21 mouse cellular contexts compared by ENCODE assay signal in genomic region chr9:61416571-61416970, GRCm38 (mm10). TPM values are rescaled to one million over a fixed set of nuclear protein-coding genes. Genes with fewer than 3 reads are reported as not detected.
DNase-seq lines count a peak whose midpoint lies in the region; ATAC-seq and TF ChIP-seq lines count a peak whose summit lies in the region.
"Had no signal": no experiment of that assay in that cellular context is flagged by ENCODE, and none has a peak within 500 bp of the region (broad histone marks: within the 10 kb centered on the region; RNA-seq: fewer than 3 reads in every experiment).

No protein-coding gene starts in this region.

- no peaks in the 10 kb centered on the region for H3K9me3 ChIP-seq in kidney, embryonic 15.5 days (replicated peaks)
- H3K9me3 ChIP-seq in forebrain, embryonic 14.5 days (replicated peaks; ENCODE audit: control insufficient read depth, low read length): no peaks in the 10 kb centered on the region
- H3K9me3 ChIP-seq: heart, embryonic 13.5 days; hindbrain, embryonic 10.5 days; liver, embryonic 15.5 days had no signal

- WGBS in kidney, embryonic 15.5 days: 35% methylated on average over 9 of the region's 9 CpGs
- WGBS in forebrain, embryonic 14.5 days: 79% methylated on average over 9 of the region's 9 CpGs

- no peak for TF ChIP-seq CTCF in layer of hippocampus, adult 2 months (conservative IDR thresholded peaks at IDR 0.05)

- no peaks in the 10 kb centered on the region for H3K27me3 ChIP-seq in kidney, embryonic 15.5 days
- no peaks in the 10 kb centered on the region for H3K27me3 ChIP-seq in forebrain, embryonic 14.5 days (replicated peaks; ENCODE audit: control insufficient read depth, insufficient read depth, low read length)
- H3K27me3 ChIP-seq: limb, embryonic 12.5 days; liver, embryonic 15.5 days had no signal

- peaks cover 17% of the 10 kb centered on the region; the same call in 1 of the 2 replicates for H3K4me1 ChIP-seq in kidney, embryonic 15.5 days
- no peaks in the 10 kb centered on the region for H3K4me1 ChIP-seq in forebrain, embryonic 14.5 days (ENCODE audit: control insufficient read depth, insufficient read depth, low read length)
- H3K4me1 ChIP-seq: heart, embryonic 13.5 days; hindbrain, embryonic 10.5 days; limb, embryonic 12.5 days; liver, embryonic 15.5 days had no signal

- H3K4me2 ChIP-seq in kidney, embryonic 15.5 days: no peak overlapping the region
- no peak overlapping the region for H3K4me2 ChIP-seq in forebrain, embryonic 14.5 days (ENCODE audit: low read length)
- H3K4me2 ChIP-seq: heart, embryonic 13.5 days; limb, embryonic 12.5 days; liver, embryonic 15.5 days; lung, embryonic 14.5 days had no signal

- H3K27ac ChIP-seq in kidney, embryonic 15.5 days: 0 out of 2 replicates have a peak overlapping the region, but pooled peaks have one; percentile 45
- peak overlapping the region; percentile 53; the same call in 1 of the 2 replicates for H3K27ac ChIP-seq in layer of hippocampus, adult 2 months
- no peak overlapping the region for H3K27ac ChIP-seq in forebrain, embryonic 14.5 days (ENCODE audit: low read depth, low read length)
- H3K27ac ChIP-seq: heart, embryonic 13.5 days; hindbrain, embryonic 10.5 days; limb, embryonic 12.5 days; liver, embryonic 15.5 days had no signal

- no peak overlapping the region for H3K9ac ChIP-seq in kidney, embryonic 15.5 days
- no peak overlapping the region for H3K9ac ChIP-seq in forebrain, embryonic 14.5 days (ENCODE audit: low read length)
- H3K9ac ChIP-seq: forebrain, postnatal 0 days; heart, embryonic 13.5 days; limb, embryonic 12.5 days; liver, embryonic 15.5 days; lung, embryonic 14.5 days had no signal

- DNase-seq in kidney, adult 18-20 months: no peak
- DNase-seq in layer of hippocampus, adult 2 months (ENCODE audit: low spot score in 2 of 2): no peak
- no peak for DNase-seq in layer of hippocampus, adult 9-10 months (ENCODE audit: low spot score)
- peak; percentile 72 for DNase-seq in adrenal gland, postnatal 10 days
- DNase-seq in thymus, postnatal 36 days: no peak
- DNase-seq in forebrain, embryonic 14.5 days (ENCODE audit: low spot score): no peak
- DNase-seq: cerebellum, adult 18-20 months; cerebellum, postnatal 10 days; forebrain, postnatal 0 days; gastrocnemius, postnatal 10 days; heart, postnatal 10 days; lung, embryonic 14.5 days; lung, postnatal 14 days; midbrain, embryonic 14.5 days had no signal

- no peak overlapping the region for H3K4me3 ChIP-seq in kidney, embryonic 15.5 days (replicated peaks)
- no peak overlapping the region for H3K4me3 ChIP-seq in layer of hippocampus, adult 2 months
- H3K4me3 ChIP-seq in forebrain, embryonic 14.5 days (ENCODE audit: low read depth, low read length): no peak overlapping the region
- H3K4me3 ChIP-seq: erythroblast, embryonic 14.5 days; heart, embryonic 13.5 days; hindbrain, embryonic 10.5 days; limb, embryonic 12.5 days; liver, embryonic 15.5 days had no signal

- no peak for ATAC-seq in kidney, embryonic 15.5 days (replicated peaks; ENCODE audit: low FRiP score)
- ATAC-seq in forebrain, embryonic 14.5 days: no peak
- ATAC-seq: forebrain, postnatal 0 days; intestine, postnatal 0 days had no signal

- peaks cover 77% of the 10 kb centered on the region for H3K36me3 ChIP-seq in kidney, embryonic 15.5 days
- H3K36me3 ChIP-seq in forebrain, embryonic 14.5 days (ENCODE audit: control insufficient read depth, insufficient read depth, low read length): peaks cover 74% of the 10 kb centered on the region

RNA-seq across cellular contexts. Expression of gene Tle3, which starts 44.4 kb away (rescaled TPM):
- polyA plus RNA-seq in kidney, embryonic 15.5 days (2015; fragmentation: Nextera tagmentation; extraction: Ambion mirVana): 26.1 and 30.9 TPM in 2 replicates
- 10 to 100 TPM; 53.1 to 57.2 TPM for total RNA-seq in layer of hippocampus, adult 2 months (2021)
- total RNA-seq in adrenal gland, postnatal 10 days (2021): 10 to 100 TPM; 82.4 to 92.7 TPM
- polyA plus RNA-seq in forebrain, embryonic 14.5 days (2014; fragmentation: Nextera tagmentation; extraction: Ambion mirVana): 28.1 and 30.1 TPM in 2 replicates
